Mouse (Mus musculus) left cerebral cortex, postnatal 25 days (tissue): Measurements from ENCODE around the gene 7420426K07Rik. TPM values are rescaled to one million over a fixed set of nuclear protein-coding genes. Genes with fewer than 3 reads are reported as not detected.

Experiments
- total RNA-seq, 2 experiments: library from RNA; stranded (reverse); gene quantifications; 2 replicates each; pipeline ENCODE4 v1.2.3; 2021

7420426K07Rik gene
- total RNA-seq, 2 experiments from 2014 or later, result not detected

Other genes with a start within 250 kb of the 7420426K07Rik start
- gene Prr23a1, start 60.6 kb upstream of the 7420426K07Rik start, total RNA-seq, result not detected
- not detected for gene Prr23a2, start 46.6 kb upstream of the 7420426K07Rik start, total RNA-seq
- gene Prr23a3, start 38.4 kb upstream of the 7420426K07Rik start, total RNA-seq, result not detected
- gene Foxl2, start 52.2 kb downstream of the 7420426K07Rik start, total RNA-seq, result under 1 TPM; 0.80 to 0.94 TPM
- gene Faim, start 83.3 kb downstream of the 7420426K07Rik start, total RNA-seq, result 10 to 100 TPM; 34.1 to 35.5 TPM
- gene Gm1123, start 132.6 kb downstream of the 7420426K07Rik start, total RNA-seq, result not detected
- 10 to 100 TPM; 25.6 to 26.1 TPM for gene Pik3cb, start 237.5 kb downstream of the 7420426K07Rik start, total RNA-seq